Mouse (Mus musculus): ENCODE measurements around the gene Ggt5. TPM values are rescaled to one million over a fixed set of nuclear protein-coding genes. Genes with fewer than 3 reads are reported as not detected.
"Not testable (repeated sequence)": the region's sequence is repeated elsewhere in the genome, so short reads cannot be mapped to it uniquely, and the experiment has no call there.

Gene Ggt5
- polyA plus RNA-seq, 1 experiment: 23.1 TPM

- H3K27ac ChIP-seq (ENCODE audit: control insufficient read depth, insufficient read depth, low read depth, low read length, poor library complexity): peak overlapping the region; percentile 86
- 31% methylated on average over 12 of the region's 12 CpGs for WGBS
- TF ChIP-seq POLR2A (IDR thresholded peaks at IDR 0.05; ENCODE audit: borderline replicate concordance, control insufficient read depth, low read depth, low read length) (no peak), CTCF (IDR thresholded peaks at IDR 0.05; ENCODE audit: control insufficient read depth, insufficient read depth, low read length) (no peak)
- peaks cover 3% of the 10 kb centered on the region; the same call in 1 of the 2 replicates for H3K4me1 ChIP-seq (ENCODE audit: control insufficient read depth, insufficient read depth, low read length)
- no peak overlapping the region for H3K4me3 ChIP-seq (replicated peaks; ENCODE audit: control insufficient read depth, low read depth, low read length)
Measured at GRCm38 (mm10) chr10:75564687-75565265, 24.4 kb upstream of the Ggt5 start.

- no peak for TF ChIP-seq CTCF (IDR thresholded peaks at IDR 0.05; ENCODE audit: control insufficient read depth, insufficient read depth, low read length)
- TF ChIP-seq POLR2A (IDR thresholded peaks at IDR 0.05; ENCODE audit: borderline replicate concordance, control insufficient read depth, low read depth, low read length): no peak
- H3K4me3 ChIP-seq (replicated peaks; ENCODE audit: control insufficient read depth, low read depth, low read length): no peak overlapping the region
- 0% methylated on average over 6 of the region's 6 CpGs for WGBS
- peaks cover 3% of the 10 kb centered on the region; the same call in 1 of the 2 replicates for H3K4me1 ChIP-seq (ENCODE audit: control insufficient read depth, insufficient read depth, low read length)
- peak overlapping the region; percentile 86 for H3K27ac ChIP-seq (ENCODE audit: control insufficient read depth, insufficient read depth, low read depth, low read length, poor library complexity)
Measured at GRCm38 (mm10) chr10:75565436-75565835, 23.7 kb upstream of the Ggt5 start.

DNA sequence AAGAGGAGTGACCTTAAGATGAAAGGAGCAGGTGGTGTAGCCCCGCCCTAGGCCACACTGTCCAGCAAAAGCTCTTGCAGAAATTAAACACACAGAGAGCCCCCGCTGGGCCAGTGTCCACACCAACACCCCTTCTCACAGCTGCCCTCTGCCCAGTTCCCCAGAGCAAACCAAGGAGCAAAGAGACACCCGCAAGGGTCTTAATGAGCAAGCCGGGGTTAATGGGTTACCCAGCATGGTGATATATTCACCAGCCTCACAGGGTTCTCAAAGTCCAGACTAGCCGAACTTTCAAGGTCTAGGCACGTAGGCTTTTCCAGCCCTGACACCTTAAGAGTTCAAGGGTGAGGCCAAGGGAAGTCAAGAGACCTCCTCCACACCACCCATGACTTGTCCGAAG, 23.2 kb upstream of the Ggt5 start:
- TF ChIP-seq CTCF (IDR thresholded peaks at IDR 0.05; ENCODE audit: control insufficient read depth, insufficient read depth, low read length) (no peak), POLR2A (IDR thresholded peaks at IDR 0.05; ENCODE audit: borderline replicate concordance, control insufficient read depth, low read depth, low read length) (no peak)
- Histone ChIP-seq H3K27ac (ENCODE audit: control insufficient read depth, insufficient read depth, low read depth, low read length, poor library complexity) (peak overlapping the region; percentile 86), H3K4me1 (ENCODE audit: control insufficient read depth, insufficient read depth, low read length) (peaks cover 3% of the 10 kb centered on the region; the same call in 1 of the 2 replicates), H3K4me3 (replicated peaks; ENCODE audit: control insufficient read depth, low read depth, low read length) (no peak overlapping the region)
- WGBS: 28% methylated on average over 7 of the region's 7 CpGs

DNA sequence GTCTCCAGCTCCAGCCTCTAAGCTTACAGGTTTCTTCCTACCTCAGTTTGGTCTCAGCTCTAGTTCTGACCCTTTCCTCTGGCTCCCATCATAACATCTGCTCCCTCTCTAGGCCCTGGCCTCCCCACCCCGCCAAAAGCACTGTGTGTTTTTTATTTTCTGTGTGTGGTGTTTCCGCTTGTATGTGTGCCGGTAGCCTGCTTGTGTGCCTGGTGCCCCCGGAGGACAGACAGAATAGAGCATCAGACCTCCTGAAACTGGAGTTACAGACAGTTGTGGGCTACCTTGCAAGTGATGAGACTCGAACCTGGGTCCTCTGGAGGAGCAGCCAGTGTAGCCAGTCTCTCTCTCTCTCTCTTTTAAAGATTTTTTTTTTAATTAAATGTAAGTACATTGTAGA, 22.8 kb upstream of the Ggt5 start:
- TF ChIP-seq POLR2A (IDR thresholded peaks at IDR 0.05; ENCODE audit: borderline replicate concordance, control insufficient read depth, low read depth, low read length): no peak
- no peak for TF ChIP-seq CTCF (IDR thresholded peaks at IDR 0.05; ENCODE audit: control insufficient read depth, insufficient read depth, low read length)
- 43% methylated on average over 5 of the region's 5 CpGs for WGBS
- H3K4me3 ChIP-seq (replicated peaks; ENCODE audit: control insufficient read depth, low read depth, low read length): no peak overlapping the region
- H3K4me1 ChIP-seq (ENCODE audit: control insufficient read depth, insufficient read depth, low read length): peaks cover 3% of the 10 kb centered on the region; the same call in 1 of the 2 replicates
- peak overlapping the region; percentile 86 for H3K27ac ChIP-seq (ENCODE audit: control insufficient read depth, insufficient read depth, low read depth, low read length, poor library complexity)

- H3K4me3 ChIP-seq (replicated peaks; ENCODE audit: control insufficient read depth, low read depth, low read length); H3K27ac ChIP-seq (ENCODE audit: control insufficient read depth, insufficient read depth, low read depth, low read length, poor library complexity); H3K4me1 ChIP-seq (ENCODE audit: control insufficient read depth, insufficient read depth, low read length): not testable (repeated sequence)
- 86% methylated on average over 2 of the region's 2 CpGs for WGBS
Measured at GRCm38 (mm10) chr10:75566765-75567164, 22.4 kb upstream of the Ggt5 start.

GRCm38 (mm10) chr10:75568029-75568428, 21.1 kb upstream of the Ggt5 start:
- TF ChIP-seq CTCF (IDR thresholded peaks at IDR 0.05; ENCODE audit: control insufficient read depth, insufficient read depth, low read length) (no peak), POLR2A (IDR thresholded peaks at IDR 0.05; ENCODE audit: borderline replicate concordance, control insufficient read depth, low read depth, low read length) (no peak)
- Histone ChIP-seq H3K4me1 (ENCODE audit: control insufficient read depth, insufficient read depth, low read length) (peaks cover 3% of the 10 kb centered on the region; the same call in 1 of the 2 replicates), H3K4me3 (replicated peaks; ENCODE audit: control insufficient read depth, low read depth, low read length) (no peak overlapping the region), H3K27ac (ENCODE audit: control insufficient read depth, insufficient read depth, low read depth, low read length, poor library complexity) (no peak overlapping the region)
- WGBS: 52% methylated on average over 5 of the region's 5 CpGs

GRCm38 (mm10) chr10:75568441-75568840, 20.7 kb upstream of the Ggt5 start:
- 70% methylated on average over 11 of the region's 11 CpGs for WGBS
- no peak overlapping the region for H3K4me3 ChIP-seq (replicated peaks; ENCODE audit: control insufficient read depth, low read depth, low read length)
- TF ChIP-seq CTCF (IDR thresholded peaks at IDR 0.05; ENCODE audit: control insufficient read depth, insufficient read depth, low read length) (no peak), POLR2A (IDR thresholded peaks at IDR 0.05; ENCODE audit: borderline replicate concordance, control insufficient read depth, low read depth, low read length) (no peak)
- peaks cover 3% of the 10 kb centered on the region; the same call in 1 of the 2 replicates for H3K4me1 ChIP-seq (ENCODE audit: control insufficient read depth, insufficient read depth, low read length)
- H3K27ac ChIP-seq (ENCODE audit: control insufficient read depth, insufficient read depth, low read depth, low read length, poor library complexity): no peak overlapping the region

- TF ChIP-seq POLR2A (IDR thresholded peaks at IDR 0.05; ENCODE audit: borderline replicate concordance, control insufficient read depth, low read depth, low read length): no peak
- TF ChIP-seq CTCF (IDR thresholded peaks at IDR 0.05; ENCODE audit: control insufficient read depth, insufficient read depth, low read length): no peak
- H3K27ac ChIP-seq (ENCODE audit: control insufficient read depth, insufficient read depth, low read depth, low read length, poor library complexity): no peak overlapping the region
- H3K4me3 ChIP-seq (replicated peaks; ENCODE audit: control insufficient read depth, low read depth, low read length): no peak overlapping the region
- H3K4me1 ChIP-seq (ENCODE audit: control insufficient read depth, insufficient read depth, low read length): peaks cover 3% of the 10 kb centered on the region; the same call in 1 of the 2 replicates
- 89% methylated on average over 4 of the region's 4 CpGs for WGBS
Measured at GRCm38 (mm10) chr10:75568851-75569250, 20.3 kb upstream of the Ggt5 start.

All from bone marrow, adult 2 months (tissue).